Mouse (Mus musculus) neural tube, embryonic 14.5 days (tissue): ENCODE results near the gene Gm11232. TPM values are rescaled to one million over a fixed set of nuclear protein-coding genes. Genes with fewer than 3 reads are reported as not detected.

ENCODE experiments used
- ATAC-seq: fragments of 200-750 bp; cut with Nextera tagmentation; 2 replicates; pipeline ENCODE4 v1.8.0; 2017; ENCODE audit warnings: low read depth, mild to moderate bottlenecking, moderate TSS enrichment, moderate library complexity
- H3K27ac ChIP-seq: fragments of 300-500 bp; sonication (generic); 2 replicates; pipeline ENCODE4 v1.5.1; 2014; ENCODE audit warnings: low read depth, mild to moderate bottlenecking, control low read depth, low read length, moderate library complexity, mixed read lengths
- H3K27me3 ChIP-seq: fragments of 300-500 bp; sonication (generic); 2 replicates; pipeline ENCODE4 v1.6.1; 2014; ENCODE audit warnings: low read length; ENCODE audit not compliant: control insufficient read depth, insufficient read depth
- H3K36me3 ChIP-seq: fragments of 300-500 bp; sonication (generic); 2 replicates; pipeline ENCODE4 v1.6.1; 2014; ENCODE audit warnings: low read length, mixed read lengths; ENCODE audit not compliant: control insufficient read depth, insufficient read depth
- H3K4me1 ChIP-seq: fragments of 300-500 bp; sonication (generic); 2 replicates; pipeline ENCODE4 v1.6.1; 2014; ENCODE audit warnings: low read length; ENCODE audit not compliant: control insufficient read depth, insufficient read depth
- H3K4me2 ChIP-seq: fragments of 300-500 bp; sonication (generic); 2 replicates; pipeline ENCODE4 v1.6.1; 2014; ENCODE audit warnings: mild to moderate bottlenecking, low read depth, low read length, control low read depth
- H3K4me3 ChIP-seq: fragments of 300-500 bp; sonication (generic); 2 replicates; pipeline ENCODE4 v1.5.1; 2014; ENCODE audit warnings: low read depth, low read length, control low read depth, mixed read lengths
- H3K9ac ChIP-seq: fragments of 300-500 bp; sonication (generic); replicated peaks from 2 replicates; pipeline ENCODE4 v1.6.1; 2014; ENCODE audit warnings: low read depth, mild to moderate bottlenecking, control low read depth, low read length, mixed read lengths
- H3K9me3 ChIP-seq: fragments of 300-500 bp; sonication (generic); 2 replicates; pipeline ENCODE4 v1.6.1; 2016; ENCODE audit warnings: low read length; ENCODE audit not compliant: control insufficient read depth
- WGBS: fragments of 180-500 bp; shearing (Covaris S2); extraction: QIAGEN DNeasy Blood & Tissue Kit; methylation state at CpG from one replicate; pipeline ENCODE4 v1.1.7; 2014; 5-methylcytosine and 5-hydroxymethylcytosine counted together
- polyA plus RNA-seq: library from polyadenylated mRNA; unstranded; fragments of >200 nt; fragmentation: Nextera tagmentation; extraction: Ambion mirVana; gene quantifications from 2 replicates; pipeline ENCODE4 v1.2.1, GENCODE M21; 2014

Gene Gm11232
- polyA plus RNA-seq: not detected in 2 replicates

DNA sequence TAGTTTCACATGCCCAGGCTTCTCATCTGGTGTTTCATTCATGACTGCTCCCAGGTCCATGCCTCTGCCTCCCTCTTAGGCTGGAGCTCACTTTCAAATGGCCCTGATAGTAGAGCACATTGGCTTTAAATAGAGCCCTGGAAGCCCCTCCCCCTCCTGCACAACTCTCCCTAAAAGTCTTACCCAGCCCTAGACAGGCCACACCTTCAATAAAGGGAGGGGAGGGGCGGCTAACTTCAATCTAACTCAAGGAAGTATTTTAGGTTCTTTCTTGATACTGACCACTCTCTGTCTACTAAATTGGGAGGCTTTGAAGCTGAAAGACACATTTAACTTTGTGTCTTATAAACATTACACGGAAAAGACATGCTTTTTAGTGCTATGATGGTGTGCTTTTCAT, at the start of gene Gm11232:
Gene Gm11232, minus strand, starts transcription at position 101 of the 400 bp plus-strand sequence.
- H3K36me3 ChIP-seq: no peaks in the 10 kb centered on the region
- ATAC-seq: no peak
- 90% methylated on average over 2 of the region's 2 CpGs for WGBS
- H3K4me2 ChIP-seq: no peak within 1 kb of the TSS
- H3K27ac ChIP-seq: no peak within 1 kb of the TSS
- H3K4me1 ChIP-seq: no peaks in the 10 kb centered on the region
- no peak within 1 kb of the TSS for H3K4me3 ChIP-seq
- H3K27me3 ChIP-seq: no peaks in the 10 kb centered on the region
- no peaks in the 10 kb centered on the region for H3K9me3 ChIP-seq
- no peak within 1 kb of the TSS for H3K9ac ChIP-seq

DNA sequence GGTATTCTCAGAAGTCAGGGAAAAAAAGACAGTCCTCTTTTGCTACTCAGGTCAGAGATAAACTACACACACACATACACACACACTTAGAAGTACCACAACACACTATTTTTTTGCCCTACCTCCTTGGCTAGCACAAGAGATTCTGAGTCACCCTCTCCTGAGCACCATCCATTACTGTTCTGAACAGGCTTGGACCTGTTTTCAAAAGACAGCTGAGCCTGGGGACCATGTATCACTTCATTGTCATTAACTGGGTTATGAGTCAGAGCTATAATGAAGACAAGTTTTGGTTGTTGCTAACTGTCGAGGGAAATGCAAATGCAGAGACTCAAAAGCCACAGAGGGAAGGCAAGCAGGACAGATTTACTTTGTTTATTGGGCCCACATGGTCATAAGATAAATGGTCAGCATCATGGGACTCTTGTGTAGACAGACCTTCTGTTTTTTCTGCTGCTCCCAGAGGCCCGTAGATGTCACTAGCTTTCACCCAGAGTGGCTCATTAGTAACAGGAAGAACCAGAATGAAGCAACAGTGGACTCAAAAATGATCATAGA, 48.3 kb upstream of the Gm11232 start:
- H3K9me3 ChIP-seq: no peaks in the 10 kb centered on the region
- H3K4me1 ChIP-seq: no peaks in the 10 kb centered on the region
- peak; percentile 41; the same call in 1 of the 2 replicates for ATAC-seq
- H3K4me3 ChIP-seq: no peak overlapping the region
- WGBS: 43% methylated on average over 2 of the region's 2 CpGs
- H3K27me3 ChIP-seq: no peaks in the 10 kb centered on the region
- no peak overlapping the region for H3K27ac ChIP-seq
- H3K4me2 ChIP-seq: no peak overlapping the region
- H3K36me3 ChIP-seq: no peaks in the 10 kb centered on the region
- no peak overlapping the region for H3K9ac ChIP-seq

DNA sequence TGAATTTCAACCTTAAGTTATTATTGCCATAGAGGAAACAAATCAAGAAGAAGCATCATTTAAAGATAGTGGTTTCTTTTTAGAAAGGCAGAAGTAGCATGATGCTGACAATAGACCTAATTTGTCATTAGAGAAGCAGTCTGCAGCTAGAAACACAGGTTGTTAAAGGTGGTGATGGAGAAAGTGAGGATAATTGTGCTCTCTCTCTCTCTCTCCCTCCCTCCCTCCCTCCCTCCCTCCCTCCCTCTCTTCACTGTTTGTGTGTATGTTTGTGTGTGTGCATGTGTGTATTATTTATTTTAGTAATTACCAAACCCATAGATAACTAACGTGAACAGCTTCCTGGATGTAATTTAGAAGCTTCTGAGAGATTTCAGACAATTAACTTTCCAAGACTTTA, 7.8 kb upstream of the Gm11232 start:
- Histone ChIP-seq H3K36me3 (no peaks in the 10 kb centered on the region), H3K4me2 (no peak overlapping the region), H3K4me1 (no peaks in the 10 kb centered on the region), H3K27me3 (no peaks in the 10 kb centered on the region), H3K27ac (no peak overlapping the region), H3K4me3 (no peak overlapping the region), H3K9me3 (no peaks in the 10 kb centered on the region), H3K9ac (no peak overlapping the region)
- WGBS: 21% methylated on average over 1 of the region's 1 CpGs
- no peak for ATAC-seq

DNA sequence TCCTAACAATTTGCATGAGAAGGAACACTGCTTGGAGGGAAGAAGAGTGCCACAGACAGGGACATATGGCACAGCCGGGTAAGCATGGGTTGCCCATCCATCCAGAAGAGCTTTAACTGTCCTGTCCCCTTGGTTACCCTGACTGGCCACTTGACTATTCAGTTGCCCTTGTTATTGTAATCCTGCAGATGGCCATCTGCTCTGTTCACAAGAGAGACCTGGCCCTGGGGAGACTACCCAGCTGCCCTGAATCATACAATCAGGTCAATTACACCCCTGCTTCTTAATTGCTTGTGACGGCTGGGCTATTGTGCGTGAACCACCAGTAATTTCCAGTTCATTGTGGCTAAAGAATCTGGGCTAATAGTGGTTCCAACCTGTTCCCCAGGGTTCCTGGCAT, 7.3 kb upstream of the Gm11232 start:
- Histone ChIP-seq H3K36me3 (no peaks in the 10 kb centered on the region), H3K27ac (no peak overlapping the region), H3K4me3 (no peak overlapping the region), H3K27me3 (no peaks in the 10 kb centered on the region), H3K4me1 (no peaks in the 10 kb centered on the region), H3K9me3 (no peaks in the 10 kb centered on the region), H3K9ac (no peak overlapping the region), H3K4me2 (no peak overlapping the region)
- ATAC-seq: peak; percentile 97
- 0% methylated on average over 3 of the region's 3 CpGs for WGBS

DNA sequence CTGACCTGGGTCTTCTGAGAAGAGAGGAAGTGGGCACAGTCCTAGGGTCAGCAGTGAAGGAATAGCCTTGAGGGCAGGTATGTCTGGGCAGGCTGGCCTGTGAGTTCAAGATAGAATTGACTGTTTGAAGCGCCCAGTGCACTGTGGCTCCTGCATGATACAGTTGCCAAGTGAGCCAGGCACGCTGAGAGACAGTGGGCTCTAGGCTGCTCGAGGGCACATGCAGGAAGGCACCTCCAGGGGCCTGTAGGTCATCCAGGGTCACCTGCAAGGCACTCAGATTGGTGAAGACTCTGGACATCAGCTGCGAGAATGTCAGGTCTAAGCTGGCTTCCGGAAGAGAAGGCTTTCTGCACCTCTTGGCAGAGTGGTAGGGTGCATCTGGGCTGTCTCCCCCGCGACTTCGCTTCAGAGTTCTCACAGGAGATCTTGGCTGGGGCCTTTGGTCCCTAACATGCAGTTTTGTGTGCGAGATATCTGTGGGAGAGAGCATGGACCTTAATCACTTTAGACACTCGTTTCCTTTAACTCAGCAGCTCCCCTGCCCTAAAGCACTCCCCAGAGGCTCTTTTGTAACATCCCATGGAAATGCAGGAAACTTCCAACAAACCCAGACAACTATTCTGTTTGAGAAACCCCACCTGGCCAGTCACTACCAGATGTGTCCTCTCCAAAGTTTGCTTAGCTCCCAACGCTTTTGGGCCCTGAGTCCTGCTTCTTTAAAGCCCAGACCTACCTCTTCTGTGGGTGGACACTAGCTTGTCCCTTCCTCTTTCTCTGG, 1.1 kb downstream of the Gm11232 start:
- no peaks in the 10 kb centered on the region for H3K36me3 ChIP-seq
- no peaks in the 10 kb centered on the region for H3K9me3 ChIP-seq
- no peak overlapping the region for H3K9ac ChIP-seq
- H3K27ac ChIP-seq: no peak overlapping the region
- H3K4me3 ChIP-seq: no peak overlapping the region
- 83% methylated on average over 11 of the region's 11 CpGs for WGBS
- no peak overlapping the region for H3K4me2 ChIP-seq
- H3K27me3 ChIP-seq: no peaks in the 10 kb centered on the region
- no peaks in the 10 kb centered on the region for H3K4me1 ChIP-seq
- ATAC-seq: no peak

DNA sequence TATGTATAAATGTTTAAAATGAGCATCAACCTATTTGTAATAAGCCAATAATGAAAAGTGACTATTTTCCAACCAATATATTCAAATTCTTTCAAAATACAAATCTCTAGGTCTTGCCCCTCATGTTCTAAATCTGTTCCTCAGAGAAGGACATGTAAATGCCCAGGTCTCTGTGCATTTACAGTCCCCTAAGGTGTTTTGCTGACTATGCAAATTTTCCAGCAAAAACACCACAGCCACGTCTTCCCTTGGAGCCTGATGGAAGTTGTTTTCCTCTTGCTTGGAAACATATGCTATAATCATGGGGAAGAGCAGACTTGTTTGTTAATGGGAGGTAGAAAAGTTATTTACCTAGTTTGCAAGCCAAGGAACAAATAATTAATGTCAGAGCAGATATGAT, 12.0 kb downstream of the Gm11232 start:
- 60% methylated on average over 1 of the region's 1 CpGs for WGBS
- Histone ChIP-seq H3K9ac (no peak overlapping the region), H3K27ac (no peak overlapping the region), H3K4me2 (no peak overlapping the region), H3K27me3 (no peaks in the 10 kb centered on the region), H3K9me3 (no peaks in the 10 kb centered on the region), H3K36me3 (no peaks in the 10 kb centered on the region), H3K4me3 (no peak overlapping the region), H3K4me1 (no peaks in the 10 kb centered on the region)
- ATAC-seq: no peak

DNA sequence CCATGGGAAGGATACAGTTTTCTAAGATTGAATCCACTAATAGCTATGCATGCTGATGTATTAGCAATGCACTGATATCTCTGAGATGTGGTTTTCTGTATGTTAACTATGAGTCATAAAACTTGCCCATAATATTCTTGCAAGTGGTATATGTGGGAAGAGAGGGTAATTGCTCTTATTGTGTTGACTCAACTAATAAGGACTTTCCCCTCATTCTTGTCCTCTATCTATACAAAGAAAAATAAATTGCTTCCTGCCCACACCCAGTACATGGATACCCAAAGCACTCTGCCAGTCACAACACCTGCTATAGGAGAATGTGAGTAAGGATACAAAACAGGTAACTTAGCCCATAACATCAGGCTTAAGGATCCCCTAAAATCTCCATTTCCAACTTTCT, 21.2 kb downstream of the Gm11232 start:
- no peak for ATAC-seq

DNA sequence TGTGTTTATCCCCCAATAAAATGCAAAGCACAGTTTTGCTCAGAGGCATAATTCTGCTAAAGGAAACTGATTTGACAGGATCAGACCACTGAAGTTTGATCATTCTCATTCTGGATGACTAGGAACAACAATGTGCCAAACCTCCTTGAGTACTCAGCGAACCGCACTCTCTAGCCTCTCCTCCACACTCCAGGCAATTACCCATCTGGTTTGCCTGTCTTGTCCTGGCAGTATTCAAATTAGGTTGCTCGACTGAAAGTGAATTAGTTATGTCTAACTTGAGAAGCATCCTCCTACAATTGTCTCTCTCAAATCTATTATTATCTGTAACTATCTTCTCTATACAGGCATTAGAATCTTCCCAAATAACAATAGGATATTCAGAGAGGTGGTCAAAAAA, 22.5 kb downstream of the Gm11232 start:
- ATAC-seq: no peak
- H3K4me2 ChIP-seq: no peak overlapping the region
- no peak overlapping the region for H3K9ac ChIP-seq
- no peaks in the 10 kb centered on the region for H3K4me1 ChIP-seq
- 65% methylated on average over 3 of the region's 3 CpGs for WGBS
- no peaks in the 10 kb centered on the region for H3K27me3 ChIP-seq
- H3K4me3 ChIP-seq: no peak overlapping the region
- no peaks in the 10 kb centered on the region for H3K9me3 ChIP-seq
- H3K36me3 ChIP-seq: no peaks in the 10 kb centered on the region
- H3K27ac ChIP-seq: no peak overlapping the region

More for the DNA sequence above, 21.2 kb downstream of the Gm11232 start:
- Histone ChIP-seq H3K4me2 (no peak overlapping the region), H3K27ac (no peak overlapping the region), H3K4me3 (no peak overlapping the region), H3K27me3 (no peaks in the 10 kb centered on the region), H3K4me1 (no peaks in the 10 kb centered on the region), H3K36me3 (no peaks in the 10 kb centered on the region), H3K9ac (no peak overlapping the region), H3K9me3 (no peaks in the 10 kb centered on the region)

DNA sequence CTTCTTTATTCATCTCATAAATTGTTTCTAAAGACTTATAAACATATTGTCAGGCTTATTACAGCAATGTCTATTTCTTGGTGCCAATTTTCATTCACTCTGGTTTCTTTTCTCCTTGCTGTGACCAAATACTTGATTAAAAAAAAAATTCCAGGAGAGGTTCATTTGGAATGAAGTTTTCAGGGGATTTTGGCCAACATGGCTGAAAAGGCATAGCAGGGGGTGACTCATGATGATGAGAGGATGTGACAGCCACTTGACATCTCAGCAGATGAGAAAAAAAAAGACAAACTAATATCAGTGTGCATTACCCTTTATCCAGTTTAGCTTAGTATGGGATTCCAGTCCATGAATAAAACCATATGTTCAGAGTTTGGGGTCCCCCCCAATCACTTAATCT, 28.4 kb downstream of the Gm11232 start:
- no peak for ATAC-seq
- no peaks in the 10 kb centered on the region for H3K27me3 ChIP-seq
- H3K4me1 ChIP-seq: no peaks in the 10 kb centered on the region
- no peak overlapping the region for H3K27ac ChIP-seq
- H3K36me3 ChIP-seq: no peaks in the 10 kb centered on the region
- H3K4me3 ChIP-seq: no peak overlapping the region
- H3K9ac ChIP-seq: no peak overlapping the region
- H3K4me2 ChIP-seq: no peak overlapping the region
- H3K9me3 ChIP-seq: no peaks in the 10 kb centered on the region
